Mouse (Mus musculus) heart, embryonic 12.5 days (tissue): ENCODE measurements around the gene Gm3285. TPM values are rescaled to one million over a fixed set of nuclear protein-coding genes. Genes with fewer than 3 reads are reported as not detected.

ENCODE experiments used
- ATAC-seq: fragments of 200-750 bp; cut with Nextera tagmentation; 2 replicates; pipeline ENCODE4 v1.8.0; 2017; ENCODE audit warnings: moderate TSS enrichment, moderate library complexity; ENCODE audit not compliant: insufficient number of reproducible peaks, low FRiP score
- H3K27ac ChIP-seq: fragments of 300-500 bp; sonication (generic); 2 replicates; pipeline ENCODE4 v1.5.1; 2016; ENCODE audit warnings: mild to moderate bottlenecking, moderate library complexity; ENCODE audit not compliant: poor library complexity, severe bottlenecking
- H3K27me3 ChIP-seq: fragments of 300-500 bp; sonication (generic); replicated peaks from 2 replicates; pipeline ENCODE4 v1.6.1; 2016; ENCODE audit warnings: mild to moderate bottlenecking, moderate library complexity
- H3K36me3 ChIP-seq: fragments of 300-500 bp; sonication (generic); 2 replicates; pipeline ENCODE4 v1.6.1; 2016; ENCODE audit warnings: mild to moderate bottlenecking, moderate library complexity
- H3K4me1 ChIP-seq: fragments of 300-500 bp; sonication (generic); replicated peaks from 2 replicates; pipeline ENCODE4 v1.6.1; 2016; ENCODE audit warnings: mild to moderate bottlenecking
- H3K4me2 ChIP-seq: fragments of 300-500 bp; sonication (generic); 2 replicates; pipeline ENCODE4 v1.6.1; 2016; ENCODE audit warnings: mild to moderate bottlenecking, moderate library complexity
- H3K4me3 ChIP-seq: fragments of 300-500 bp; sonication (generic); 2 replicates; pipeline ENCODE4 v1.5.1; 2016; ENCODE audit warnings: mild to moderate bottlenecking
- H3K9ac ChIP-seq: fragments of 300-500 bp; sonication (generic); 2 replicates; pipeline ENCODE4 v1.6.1; 2016; ENCODE audit warnings: mild to moderate bottlenecking, moderate library complexity
- H3K9me3 ChIP-seq: fragments of 300-500 bp; sonication (generic); replicated peaks from 2 replicates; pipeline ENCODE4 v1.6.1; 2016; ENCODE audit warnings: mild to moderate bottlenecking, moderate library complexity
- WGBS: fragments of 180-500 bp; shearing (Covaris S2); methylation state at CpG from one replicate; pipeline ENCODE4 v1.1.7; 2016; 5-methylcytosine and 5-hydroxymethylcytosine counted together
- polyA plus RNA-seq: library from polyadenylated mRNA; unstranded; fragments of >200 nt; fragmentation: Nextera tagmentation; extraction: Ambion mirVana; gene quantifications from 2 replicates; pipeline ENCODE4 v1.2.1, GENCODE M21; 2016

Gm3285 gene
- polyA plus RNA-seq, 1 experiment from 2014 or later = not detected

DNA sequence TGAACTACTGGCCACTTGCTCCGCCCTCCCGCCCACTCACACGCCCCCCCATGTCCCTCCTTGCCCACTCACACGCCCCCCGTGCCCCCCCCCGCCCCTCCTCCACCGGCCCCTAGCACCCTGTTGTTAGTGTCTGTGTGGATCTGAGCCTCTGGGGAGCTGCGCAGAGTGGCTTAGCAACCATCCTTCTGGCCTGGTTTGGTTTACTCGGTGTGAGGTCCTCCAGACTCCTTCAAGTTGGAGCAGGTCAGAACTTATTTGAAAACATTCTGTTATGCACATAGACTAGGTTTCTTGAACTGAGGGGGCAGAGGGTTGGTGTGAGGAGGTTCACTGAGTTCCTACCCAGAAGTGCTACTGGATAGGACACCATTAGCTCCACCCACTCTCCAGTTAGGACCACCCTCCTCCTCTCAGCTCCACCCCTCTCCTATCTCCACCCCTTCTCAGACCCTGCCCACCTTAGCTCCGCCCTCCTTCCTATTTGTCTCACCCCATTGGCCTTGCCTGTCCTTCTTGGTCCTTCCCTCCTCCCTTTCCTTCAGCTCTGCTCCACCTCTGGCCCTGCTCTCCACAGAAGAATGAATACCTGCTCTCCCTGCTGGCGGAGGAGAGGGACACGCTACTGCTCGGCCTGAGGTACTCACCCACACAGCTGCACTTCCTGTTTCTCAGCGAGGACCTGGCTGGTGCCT is 2.4 kb downstream of the Gm3285 start:
- 0 out of 2 replicates have a peak overlapping the region, but pooled peaks have one; percentile 9 for H3K4me3 ChIP-seq
- H3K9me3 ChIP-seq = no peaks in the 10 kb centered on the region

GRCm38 (mm10) chr10:77864762-77865143 is 3.0 kb downstream of the Gm3285 start:
- Histone ChIP-seq H3K27ac (no peak overlapping the region), H3K9ac (no peak overlapping the region), H3K4me2 (peak overlapping the region; percentile 52), H3K36me3 (no peaks in the 10 kb centered on the region), H3K27me3 (peaks cover 20% of the 10 kb centered on the region), H3K4me1 (0 out of 2 replicates have a peak, but pooled peaks cover 4% of the 10 kb centered on the region), H3K4me3 (0 out of 2 replicates have a peak overlapping the region, but pooled peaks have one; percentile 9), H3K9me3 (no peaks in the 10 kb centered on the region)
- ATAC-seq = no peak
- WGBS = 37% methylated on average over 11 of the region's 11 CpGs

More for the DNA sequence above, 2.4 kb downstream of the Gm3285 start:
- no peak overlapping the region for H3K9ac ChIP-seq
- H3K27ac ChIP-seq = no peak overlapping the region
- 28% methylated on average over 14 of the region's 14 CpGs for WGBS
- H3K4me2 ChIP-seq = peak overlapping the region; percentile 52
- no peaks in the 10 kb centered on the region for H3K36me3 ChIP-seq
- peaks cover 15% of the 10 kb centered on the region for H3K27me3 ChIP-seq
- ATAC-seq = peak; percentile 33
- 0 out of 2 replicates have a peak, but pooled peaks cover 4% of the 10 kb centered on the region for H3K4me1 ChIP-seq

DNA sequence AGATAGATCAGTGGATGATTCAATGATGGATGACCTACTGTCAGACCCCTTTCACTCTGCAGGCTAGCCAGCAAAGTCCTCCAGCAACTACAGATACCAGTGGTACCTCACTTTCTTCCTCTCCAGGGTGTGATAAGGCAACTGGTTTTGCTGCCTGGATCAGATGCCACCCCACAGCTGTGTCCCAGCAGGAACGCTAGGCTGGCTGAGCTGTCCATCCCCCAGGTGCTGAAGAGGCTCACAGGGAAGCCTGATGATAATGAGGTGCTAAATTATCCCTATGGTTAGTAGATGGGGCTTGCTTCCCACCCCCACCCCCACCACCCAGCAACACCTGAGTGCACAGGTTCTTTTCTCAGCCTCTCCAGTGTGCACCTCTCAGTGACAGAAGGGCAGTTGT is 5.8 kb downstream of the Gm3285 start:
- no peak for ATAC-seq
- H3K4me2 ChIP-seq = no peak overlapping the region

DNA sequence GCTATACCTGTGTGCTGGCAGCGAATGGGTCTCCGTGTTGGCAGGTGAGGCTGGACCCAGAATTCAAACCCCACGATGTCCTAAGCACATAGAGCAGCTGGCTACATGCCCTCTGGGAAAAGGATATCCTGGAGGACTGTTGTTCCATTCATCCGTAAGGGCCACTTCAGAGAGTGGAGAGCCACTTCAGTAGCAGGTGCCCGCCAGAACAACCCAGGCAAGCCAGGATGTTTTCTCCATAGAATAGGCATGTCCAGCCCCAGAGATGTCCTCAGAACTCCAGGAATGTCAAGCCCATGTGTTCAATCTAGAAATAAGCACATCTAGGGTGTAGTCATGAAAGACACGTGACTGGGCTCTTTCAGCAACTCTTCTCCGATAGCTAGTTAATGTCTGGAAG is 7.9 kb downstream of the Gm3285 start:
- Histone ChIP-seq H3K4me1 (0 out of 2 replicates have a peak, but pooled peaks cover under 1% of the 10 kb centered on the region), H3K36me3 (no peaks in the 10 kb centered on the region), H3K4me2 (no peak overlapping the region), H3K27me3 (peaks cover 13% of the 10 kb centered on the region; the same call in 1 of the 2 replicates), H3K9me3 (0 out of 2 replicates have a peak, but pooled peaks cover 7% of the 10 kb centered on the region), H3K27ac (no peak overlapping the region), H3K4me3 (no peak overlapping the region), H3K9ac (no peak overlapping the region)
- ATAC-seq = no peak
- 78% methylated on average over 7 of the region's 7 CpGs for WGBS

More for the DNA sequence above, 5.8 kb downstream of the Gm3285 start:
- H3K9me3 ChIP-seq = 0 out of 2 replicates have a peak, but pooled peaks cover 7% of the 10 kb centered on the region
- no peak overlapping the region for H3K27ac ChIP-seq
- H3K36me3 ChIP-seq = no peaks in the 10 kb centered on the region
- 0% methylated on average over 1 of the region's 1 CpGs for WGBS
- H3K4me1 ChIP-seq = 0 out of 2 replicates have a peak, but pooled peaks cover 4% of the 10 kb centered on the region
- no peak overlapping the region for H3K4me3 ChIP-seq
- H3K27me3 ChIP-seq = peaks cover 20% of the 10 kb centered on the region
- no peak overlapping the region for H3K9ac ChIP-seq

GRCm38 (mm10) chr10:77878985-77879384 is 17.2 kb downstream of the Gm3285 start:
- no peaks in the 10 kb centered on the region; the same call in 1 of the 2 replicates for H3K9me3 ChIP-seq
- ATAC-seq = no peak
- H3K4me3 ChIP-seq = no peak overlapping the region
- H3K9ac ChIP-seq = no peak overlapping the region
- 52% methylated on average over 6 of the region's 6 CpGs for WGBS
- no peaks in the 10 kb centered on the region for H3K36me3 ChIP-seq
- H3K4me2 ChIP-seq = no peak overlapping the region
- H3K27me3 ChIP-seq = no peaks in the 10 kb centered on the region
- H3K4me1 ChIP-seq = no peaks in the 10 kb centered on the region
- H3K27ac ChIP-seq = no peak overlapping the region

DNA sequence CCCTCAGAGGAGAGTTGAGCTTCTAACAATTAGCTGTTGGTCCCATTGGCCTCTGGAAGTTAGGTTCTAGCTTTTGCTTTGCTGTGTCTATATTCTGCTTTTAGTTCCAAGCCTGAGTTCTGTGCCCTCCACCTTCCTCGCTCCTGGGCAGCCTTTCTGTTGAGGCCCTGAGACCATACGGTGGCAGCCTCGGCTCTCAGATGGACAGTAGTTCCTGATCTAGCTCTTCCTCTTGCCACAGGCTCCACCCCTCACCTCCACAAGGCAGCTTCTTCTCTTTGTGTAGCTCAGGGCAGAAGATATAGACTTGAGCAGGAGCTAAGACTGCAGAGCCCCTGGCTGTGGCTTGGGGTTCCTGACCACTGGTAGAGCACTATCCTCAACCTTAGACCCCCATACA is 18.5 kb downstream of the Gm3285 start:
- Histone ChIP-seq H3K4me3 (no peak overlapping the region), H3K9me3 (no peaks in the 10 kb centered on the region; the same call in 1 of the 2 replicates), H3K4me2 (no peak overlapping the region), H3K27me3 (no peaks in the 10 kb centered on the region), H3K4me1 (no peaks in the 10 kb centered on the region), H3K9ac (no peak overlapping the region), H3K27ac (no peak overlapping the region), H3K36me3 (no peaks in the 10 kb centered on the region)
- no peak for ATAC-seq
- 60% methylated on average over 3 of the region's 3 CpGs for WGBS

- no peak overlapping the region for H3K4me2 ChIP-seq
- no peaks in the 10 kb centered on the region; the same call in 1 of the 2 replicates for H3K9me3 ChIP-seq
- H3K9ac ChIP-seq = no peak overlapping the region
- no peaks in the 10 kb centered on the region for H3K4me1 ChIP-seq
- WGBS = 88% methylated on average over 5 of the region's 5 CpGs
- H3K27ac ChIP-seq = no peak overlapping the region
- no peak overlapping the region for H3K4me3 ChIP-seq
- no peak for ATAC-seq
- no peaks in the 10 kb centered on the region for H3K36me3 ChIP-seq
- peaks cover 12% of the 10 kb centered on the region for H3K27me3 ChIP-seq
These were observed 20.8 kb downstream of the Gm3285 start for GRCm38 (mm10) chr10:77882553-77882952.

GRCm38 (mm10) chr10:77886007-77886747 is 24.4 kb downstream of the Gm3285 start:
- ATAC-seq = no peak
- peaks cover 5% of the 10 kb centered on the region; the same call in 1 of the 2 replicates for H3K9me3 ChIP-seq
- no peak overlapping the region for H3K9ac ChIP-seq
- no peak overlapping the region for H3K4me2 ChIP-seq
- 46% methylated on average over 12 of the region's 12 CpGs for WGBS
- no peak overlapping the region for H3K4me3 ChIP-seq
- peaks cover 12% of the 10 kb centered on the region for H3K27me3 ChIP-seq
- H3K27ac ChIP-seq = no peak overlapping the region
- no peaks in the 10 kb centered on the region for H3K36me3 ChIP-seq
- H3K4me1 ChIP-seq = no peaks in the 10 kb centered on the region

DNA sequence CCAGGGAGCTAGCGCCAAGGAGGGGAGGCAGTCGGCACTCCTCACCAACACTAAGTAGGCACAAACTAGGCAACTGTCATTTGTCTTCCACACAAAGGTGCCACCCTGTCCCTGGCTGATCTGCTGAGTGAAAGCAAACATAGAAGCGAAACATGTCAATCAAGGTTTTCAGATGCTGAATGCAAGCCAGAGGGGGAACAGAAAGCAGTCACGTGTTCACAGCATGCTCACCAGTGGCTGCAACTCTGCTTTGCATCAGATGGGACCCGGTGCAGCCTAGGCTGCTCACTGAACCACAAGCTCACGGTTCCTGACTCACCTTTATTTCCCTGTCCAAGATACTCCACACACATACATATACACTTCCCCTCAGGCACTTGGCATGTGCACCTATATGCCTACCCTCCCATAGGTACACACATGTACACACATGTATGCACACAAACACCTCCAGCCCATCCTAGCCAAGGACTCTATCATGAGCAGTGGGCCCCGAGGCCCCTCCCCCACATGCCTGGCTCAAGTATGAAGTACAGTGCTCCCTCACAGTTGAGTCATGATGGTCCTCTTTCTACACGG is 29.3 kb downstream of the Gm3285 start:
- Histone ChIP-seq H3K27ac (no peak overlapping the region), H3K9ac (no peak overlapping the region), H3K4me3 (no peak overlapping the region), H3K36me3 (no peaks in the 10 kb centered on the region), H3K9me3 (peaks cover 5% of the 10 kb centered on the region; the same call in 1 of the 2 replicates), H3K4me2 (no peak overlapping the region), H3K4me1 (peaks cover 10% of the 10 kb centered on the region), H3K27me3 (peaks cover 7% of the 10 kb centered on the region)
- WGBS = 79% methylated on average over 8 of the region's 8 CpGs
- no peak for ATAC-seq

DNA sequence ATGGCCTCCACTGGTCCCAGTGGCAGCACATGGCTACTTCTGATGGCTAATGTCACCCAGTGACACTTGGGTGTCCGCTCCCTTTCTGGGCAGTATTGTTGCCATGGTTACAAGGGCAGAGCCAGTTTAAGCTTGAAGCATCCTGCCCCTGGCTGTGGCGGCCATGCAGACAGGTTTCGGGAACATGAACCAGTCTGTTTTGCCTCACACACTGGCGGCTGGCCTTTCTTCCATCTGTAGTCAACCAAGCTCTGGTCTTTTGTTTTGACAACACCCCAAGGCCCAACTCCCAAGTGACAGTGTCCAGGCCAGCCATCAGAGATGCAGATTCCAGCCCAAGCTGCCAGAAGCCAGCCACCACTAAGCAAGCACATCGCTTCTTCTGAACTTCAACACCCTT is 33.8 kb downstream of the Gm3285 start:
- H3K27ac ChIP-seq = no peak overlapping the region

GRCm38 (mm10) chr10:77900126-77900525 is 38.4 kb downstream of the Gm3285 start:
- Histone ChIP-seq H3K27ac (no peak overlapping the region), H3K27me3 (peaks cover 23% of the 10 kb centered on the region), H3K4me2 (no peak overlapping the region), H3K9ac (no peak overlapping the region), H3K4me3 (no peak overlapping the region), H3K36me3 (no peaks in the 10 kb centered on the region), H3K9me3 (peaks cover under 1% of the 10 kb centered on the region; the same call in 1 of the 2 replicates), H3K4me1 (peaks cover 26% of the 10 kb centered on the region)
- ATAC-seq = no peak
- 73% methylated on average over 7 of the region's 7 CpGs for WGBS

More for the DNA sequence above, 33.8 kb downstream of the Gm3285 start:
- H3K4me2 ChIP-seq = no peak overlapping the region
- H3K4me1 ChIP-seq = peaks cover 12% of the 10 kb centered on the region
- no peak overlapping the region for H3K4me3 ChIP-seq
- H3K36me3 ChIP-seq = no peaks in the 10 kb centered on the region
- H3K9me3 ChIP-seq = no peaks in the 10 kb centered on the region
- no peak overlapping the region for H3K9ac ChIP-seq
- ATAC-seq = 0 out of 2 replicates have a peak, but pooled peaks have one; percentile 12
- WGBS = 34% methylated on average over 5 of the region's 5 CpGs
- H3K27me3 ChIP-seq = peaks cover 10% of the 10 kb centered on the region
